Mouse (Mus musculus): ENCODE measurements at regions not wholly inside any gene's neighbourhood (a gene's known extent, or its start where the extent isn't known, plus 50 kb on each side); places are given as distances from the start of the nearest gene placed in this dataset.

DNA sequence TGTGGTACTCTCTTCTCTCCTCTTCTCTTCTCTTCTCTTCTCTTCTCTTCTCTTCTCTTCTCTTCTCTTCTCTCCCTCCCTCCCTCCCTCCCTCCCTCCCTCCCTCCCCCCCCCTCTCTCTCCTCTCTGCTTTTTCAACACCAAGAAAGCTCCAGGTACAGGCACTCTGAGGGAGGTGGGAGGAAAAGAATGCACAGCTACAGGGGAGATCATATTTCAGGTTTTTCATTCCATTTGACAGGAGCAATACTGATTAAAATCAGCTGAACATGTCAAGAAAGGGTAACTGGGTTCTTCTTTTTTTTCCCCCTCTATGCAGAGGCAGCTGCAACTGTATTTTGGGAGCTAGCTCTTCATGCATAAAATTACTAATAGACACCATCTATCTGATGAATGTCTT, 368.8 kb upstream of the Rack1 start:
- no peak for DNase-seq

DNA sequence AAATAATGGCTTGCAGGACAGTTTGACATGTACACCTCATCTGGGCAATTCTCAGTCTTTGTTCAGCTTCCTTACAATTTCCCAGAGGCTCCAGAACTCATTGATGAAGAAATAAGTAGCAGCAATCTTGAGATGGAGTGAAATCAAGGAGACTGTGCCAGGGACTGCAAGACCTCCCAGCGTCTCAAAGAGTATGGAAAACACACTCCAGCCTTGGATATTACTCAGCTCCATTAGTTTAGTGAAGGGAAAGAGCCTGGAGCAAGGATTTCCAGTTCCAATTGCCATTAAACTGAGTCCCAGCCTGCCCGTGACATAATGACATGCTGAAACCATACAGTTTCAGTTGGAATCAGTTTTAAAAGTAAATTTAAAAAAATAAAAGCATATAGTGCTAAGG, 372.7 kb upstream of the Rack1 start:
- no peak for DNase-seq

DNA sequence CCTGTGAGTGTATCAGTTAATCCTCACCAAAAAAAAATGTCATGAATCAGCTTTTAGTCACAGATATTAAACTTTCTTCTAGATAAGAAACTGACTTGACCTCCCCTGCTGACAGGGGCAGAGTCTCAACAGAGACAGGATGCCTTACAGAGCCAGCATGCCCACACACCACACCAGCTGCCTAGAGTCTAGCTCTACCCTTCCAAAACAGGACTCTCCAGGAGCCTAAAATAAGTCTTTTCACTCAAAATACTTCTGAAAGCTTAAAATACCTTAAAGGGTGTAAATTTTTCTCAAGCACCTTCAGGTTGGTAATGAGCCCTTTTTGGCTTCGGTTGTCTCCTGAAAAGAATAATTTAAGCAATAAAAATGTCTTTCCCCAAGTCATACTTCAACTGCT, 373.7 kb upstream of the Rack1 start:
- DNase-seq, result no peak

- DNase-seq, result no peak
Measured at GRCm38 (mm10) chr11:48418066-48418756, 381.9 kb upstream of the Rack1 start.

DNA sequence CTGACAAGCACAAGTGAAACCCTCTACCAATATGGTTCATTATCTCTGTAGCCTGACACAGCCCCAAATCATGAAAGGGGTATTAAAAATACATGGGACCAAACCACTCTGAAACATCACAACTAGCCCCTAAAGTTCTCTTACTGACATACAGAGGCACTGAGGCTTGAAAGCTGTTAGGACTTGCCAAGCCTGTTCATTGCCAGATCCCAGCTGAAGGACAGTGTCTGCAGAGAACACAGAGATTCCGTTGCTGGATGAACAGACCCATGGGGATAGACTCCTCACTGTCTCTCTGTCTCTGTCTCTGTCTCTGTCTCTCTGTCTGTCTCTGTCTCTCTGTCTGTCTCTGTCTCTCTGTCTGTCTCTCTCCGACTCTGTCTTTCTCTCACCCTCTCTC, 382.5 kb upstream of the Rack1 start:
- no peak for DNase-seq

- no peak for DNase-seq
Measured at GRCm38 (mm10) chr11:48398032-48398431, 402.1 kb upstream of the Rack1 start.

GRCm38 (mm10) chr11:48381489-48381888, 392.7 kb upstream of the Sgcd start:
- DNase-seq, result no peak

DNA sequence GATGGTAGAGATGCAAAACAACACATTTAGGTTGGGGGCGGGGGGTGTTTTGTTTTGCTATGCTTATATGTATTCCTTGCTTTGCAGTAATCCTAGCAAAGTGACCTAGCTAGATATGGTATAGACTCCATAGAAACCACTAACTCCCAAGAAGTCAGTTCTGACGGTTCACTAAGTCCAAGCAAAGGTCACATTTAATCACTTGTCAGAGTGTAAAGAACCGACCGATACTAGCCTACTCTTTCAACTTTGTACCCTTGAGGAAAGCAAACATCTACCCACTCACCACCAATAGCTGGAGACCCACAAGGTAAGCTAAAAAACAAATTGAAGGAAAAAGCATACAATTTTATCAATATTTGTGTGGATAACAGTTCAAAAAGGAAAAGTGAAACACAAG, 389.3 kb upstream of the Sgcd start:
- no peak for DNase-seq

GRCm38 (mm10) chr11:48377269-48377668, 388.5 kb upstream of the Sgcd start:
- DNase-seq, result no peak

- no peak for DNase-seq
Measured at GRCm38 (mm10) chr11:48351349-48352023, 362.7 kb upstream of the Sgcd start.

DNA sequence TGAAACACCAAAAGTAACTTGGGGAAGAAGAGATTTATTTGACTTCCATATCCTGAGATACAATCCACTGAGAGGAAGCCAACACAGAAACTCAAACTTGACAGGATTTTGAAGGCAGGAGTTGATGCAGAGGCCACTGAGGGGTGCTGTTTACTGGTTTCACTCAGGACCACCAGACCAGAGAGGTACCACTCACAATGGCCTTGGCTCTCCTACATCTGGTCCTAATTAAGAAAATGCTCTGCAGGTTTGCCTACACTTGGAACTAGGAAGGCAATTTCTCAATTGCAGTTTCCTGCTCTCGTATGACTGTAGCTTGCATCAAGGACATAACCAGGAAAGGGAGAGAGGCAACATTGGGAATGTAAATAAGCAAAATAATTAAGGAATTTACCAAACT, 325.7 kb upstream of the Sgcd start:
- no peak for DNase-seq

DNA sequence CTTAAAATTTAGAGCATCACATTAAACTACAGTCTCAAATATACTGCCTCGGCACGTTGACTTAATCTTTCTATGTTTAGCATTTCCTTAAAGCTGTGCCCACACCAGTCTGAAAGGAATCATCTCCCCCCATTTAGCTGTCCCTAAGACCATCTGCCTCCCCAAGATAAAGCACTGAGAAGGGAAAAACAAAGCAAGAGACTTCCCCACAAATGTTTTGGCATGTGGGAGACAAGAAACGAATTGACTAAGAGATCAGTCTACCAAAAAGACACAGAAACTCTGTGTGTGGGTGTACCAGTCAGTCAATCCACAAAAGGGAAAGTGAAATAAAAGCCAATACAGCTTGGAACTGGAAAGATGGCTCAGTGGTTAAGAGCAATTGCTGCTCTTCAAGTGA, 306.6 kb upstream of the Sgcd start:
- no peak for DNase-seq

GRCm38 (mm10) chr11:48262492-48262891, 273.7 kb upstream of the Sgcd start:
- DNase-seq, result no peak

DNA sequence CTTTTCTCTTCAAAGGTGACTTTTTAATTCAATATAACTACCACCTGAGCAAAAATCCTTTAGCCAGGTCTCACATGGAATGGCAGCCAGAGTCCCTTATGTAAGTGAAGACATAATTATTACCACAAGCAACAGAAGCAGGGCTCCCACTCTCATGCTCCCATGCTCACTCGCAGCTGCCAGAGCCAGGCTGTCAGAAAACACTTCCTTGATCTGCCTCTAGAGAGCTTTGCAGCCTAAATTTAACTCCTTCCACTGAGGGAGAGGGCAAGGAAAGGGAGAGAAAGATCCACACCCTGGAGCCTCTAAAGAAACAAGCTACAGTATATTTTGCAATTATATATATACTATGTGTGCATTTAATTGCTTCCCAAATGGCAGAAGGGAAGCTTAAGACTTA, 272.3 kb upstream of the Sgcd start:
- DNase-seq, result no peak

DNA sequence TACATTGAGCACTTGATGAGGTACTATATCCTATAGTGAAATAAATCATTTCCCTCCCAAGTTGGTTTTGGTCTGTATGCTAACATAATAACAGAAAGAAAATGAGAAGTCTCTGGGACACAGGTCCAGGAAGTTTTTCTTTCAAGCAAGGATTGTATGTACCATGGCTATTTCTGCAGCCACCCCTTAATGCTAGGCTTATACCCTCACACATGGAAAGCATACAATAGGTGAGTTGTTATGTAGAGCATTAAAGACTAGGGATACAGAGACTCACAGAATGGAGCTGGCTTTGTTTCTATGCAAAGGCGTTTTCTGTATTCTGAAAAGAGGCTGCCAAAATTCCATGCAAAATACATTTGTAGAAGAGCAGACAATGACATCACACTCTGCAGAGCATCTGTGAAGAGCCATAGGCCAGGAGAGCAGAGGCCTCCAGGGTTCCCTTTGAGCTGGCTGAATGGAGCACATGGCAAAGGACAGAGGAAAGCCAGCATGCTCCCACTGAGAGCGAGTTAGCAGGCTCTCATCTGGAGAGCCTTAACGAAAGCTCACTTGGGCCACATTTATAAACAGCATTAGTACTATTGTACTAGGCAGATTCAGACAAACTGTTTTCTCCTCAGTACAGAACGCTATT, 262.0 kb upstream of the Sgcd start:
- DNase-seq, result no peak

GRCm38 (mm10) chr11:48249315-48249714, 260.5 kb upstream of the Sgcd start:
- DNase-seq, result no peak

DNA sequence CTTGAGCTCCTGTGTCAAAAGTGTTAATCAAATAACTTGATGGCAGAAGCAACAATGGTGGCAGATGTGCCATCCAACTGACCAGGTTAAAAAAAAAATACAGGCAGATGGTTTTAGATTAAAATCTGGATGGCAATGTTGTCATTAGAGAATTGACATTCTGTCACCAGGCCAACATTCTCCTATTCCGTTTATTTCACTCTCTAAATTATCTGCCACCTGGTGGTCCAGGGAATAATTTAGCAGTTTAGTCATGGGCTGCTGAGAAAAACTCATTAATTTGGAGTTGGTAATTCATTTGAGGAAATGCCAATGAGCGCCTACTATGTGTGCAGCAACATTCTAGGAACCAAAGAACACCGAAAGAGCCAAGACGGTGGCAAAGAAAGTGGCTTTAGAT, 232.4 kb upstream of the Sgcd start:
- DNase-seq, result no peak

DNA sequence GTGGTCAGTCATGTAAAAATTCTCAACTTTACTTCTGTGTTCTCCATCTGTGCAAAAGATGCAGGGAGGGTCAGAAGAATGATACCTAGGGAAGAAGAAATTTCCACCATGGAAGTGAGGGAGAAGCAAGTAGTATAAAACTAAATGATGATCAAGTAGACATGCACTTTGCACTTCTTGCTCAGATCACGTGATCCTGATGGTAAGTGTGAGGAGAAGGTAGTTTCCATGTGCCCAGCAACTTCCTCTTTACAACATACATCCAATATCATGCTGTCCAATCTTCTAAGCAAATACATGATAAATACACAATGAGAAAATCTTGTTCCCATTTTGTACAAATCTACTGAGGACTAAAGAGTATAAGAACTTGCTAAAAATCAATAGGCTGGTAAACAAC, 230.4 kb upstream of the Sgcd start:
- no peak for DNase-seq

GRCm38 (mm10) chr11:48216762-48217161, 228.0 kb upstream of the Sgcd start:
- DNase-seq, result no peak

DNA sequence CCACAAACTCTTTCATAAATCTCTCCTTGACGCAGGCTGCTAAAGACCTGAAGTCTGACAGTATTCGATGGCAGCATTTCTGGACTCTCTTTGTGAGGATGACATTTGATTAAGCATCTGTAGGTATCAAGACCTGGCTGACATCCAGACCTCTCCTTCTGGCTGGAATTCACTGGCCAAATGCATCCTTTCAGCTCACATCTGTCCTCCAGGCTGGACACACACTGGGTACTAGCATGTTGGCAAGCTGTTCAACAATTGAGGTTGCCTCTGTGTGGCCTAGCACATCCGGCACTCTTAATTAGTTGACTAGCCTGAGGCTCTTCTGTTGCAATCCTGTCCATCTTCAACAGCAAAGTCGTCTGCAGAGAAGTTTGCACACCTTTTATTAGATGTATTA, 197.8 kb upstream of the Sgcd start:
- DNase-seq, result no peak

- no peak for DNase-seq
Measured at GRCm38 (mm10) chr11:48178943-48179342, 190.2 kb upstream of the Sgcd start.

DNA sequence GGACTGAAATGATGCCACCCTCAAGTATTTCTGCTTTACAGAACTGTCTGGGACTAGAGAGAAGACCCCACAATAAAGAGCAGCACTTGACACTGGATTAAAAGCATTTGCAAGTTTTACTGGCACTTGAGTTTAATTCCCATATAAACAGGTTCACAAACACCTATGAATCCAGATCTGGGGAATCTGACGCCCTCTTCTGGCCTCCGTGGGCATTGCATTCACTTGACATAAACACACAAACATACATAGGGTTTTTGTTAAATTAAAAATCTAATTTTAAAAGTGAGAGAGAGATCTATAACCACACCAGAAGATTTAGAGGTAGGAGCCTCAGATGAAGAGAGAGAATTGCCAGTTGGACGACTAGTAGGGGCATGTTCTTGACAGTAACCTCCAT, 189.4 kb upstream of the Sgcd start:
- DNase-seq, result no peak

DNA sequence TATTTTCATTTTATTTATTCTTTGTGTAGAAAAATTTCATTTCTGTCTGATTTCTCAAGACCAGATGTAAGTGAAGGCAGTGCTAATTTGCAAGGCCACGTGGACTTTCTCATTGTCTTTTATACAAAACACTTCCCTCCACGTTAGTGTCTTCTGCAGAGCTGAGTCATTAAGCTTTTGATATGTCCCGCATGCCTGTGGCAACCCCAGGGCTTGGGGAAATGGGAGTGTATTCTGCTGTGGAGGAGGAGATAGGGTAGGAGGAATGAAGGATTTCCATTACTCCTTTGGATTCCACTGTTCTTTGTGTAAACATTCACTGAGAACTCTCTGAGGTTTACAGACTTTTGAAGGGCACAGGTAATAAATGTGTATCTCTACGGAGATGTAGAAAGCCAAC, 187.7 kb upstream of the Sgcd start:
- no peak for DNase-seq

GRCm38 (mm10) chr11:48152219-48152618, 163.4 kb upstream of the Sgcd start:
- DNase-seq, result no peak

DNA sequence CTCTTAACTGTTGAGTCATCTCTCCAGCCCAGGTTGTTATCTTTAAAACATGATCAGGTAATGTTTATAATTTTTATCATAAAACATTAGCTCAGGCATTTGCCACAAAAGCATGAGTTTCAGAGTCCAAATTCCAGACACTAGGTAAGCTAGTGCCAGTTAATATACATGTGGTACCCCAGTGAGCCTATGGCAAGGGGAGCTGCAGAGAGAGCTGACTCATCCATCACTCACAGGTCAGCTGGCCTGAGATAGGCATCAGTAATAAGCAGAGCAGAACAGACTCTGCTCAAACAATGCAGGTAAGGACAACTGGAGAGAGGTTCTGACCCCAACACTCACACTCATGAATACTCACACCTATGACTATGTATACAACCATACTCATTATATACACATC, 144.6 kb upstream of the Sgcd start:
- no peak for DNase-seq

Data from thymus, postnatal 25 days (tissue).